Mouse (Mus musculus) CH12.LX (cell line): ENCODE measurements around the gene Syp. TPM values are rescaled to one million over a fixed set of nuclear protein-coding genes. Genes with fewer than 3 reads are reported as not detected.

ENCODE experiments used
- DNase-seq: peaks from one replicate; pipeline ENCODE4 v3.0.0-alpha.2; 2013; ENCODE audit errors: extremely low read depth
- H3K27ac ChIP-seq: 2 replicates; pipeline ENCODE4 v1.5.1; 2012; ENCODE audit warnings: low read depth, mild to moderate bottlenecking, control low read depth, moderate library complexity; ENCODE audit not compliant: insufficient read depth
- H3K27me3 ChIP-seq: replicated peaks from 2 replicates; pipeline ENCODE3; 2012; ENCODE audit warnings: inconsistent platforms
- H3K36me3 ChIP-seq, 2 experiments: replicated peaks in 1 of 2; 2 replicates each; pipeline versions ENCODE3 to v1.6.1; 2012; ENCODE audit warnings: inconsistent platforms in 1 of 2, low read length in 1 of 2, mild to moderate bottlenecking in 1 of 2, mixed read lengths in 1 of 2, moderate library complexity in 1 of 2; ENCODE audit not compliant: control insufficient read depth in 1 of 2, insufficient read depth in 1 of 2
- H3K4me1 ChIP-seq, 2 experiments: 2 replicates each; pipeline ENCODE4 v1.6.1; 2012; ENCODE audit warnings: inconsistent platforms in 1 of 2, moderate library complexity in 1 of 2; ENCODE audit not compliant: insufficient read depth in 2 of 2, control insufficient read depth in 1 of 2
- H3K4me2 ChIP-seq: 2 replicates; pipeline ENCODE4 v1.6.1; 2012; ENCODE audit warnings: low read depth, mild to moderate bottlenecking, control low read depth; ENCODE audit not compliant: poor library complexity, insufficient read depth, severe bottlenecking
- H3K4me3 ChIP-seq, 3 experiments: fragments of 150-350 bp in 1 of 3; sonication (generic) in 1 of 3; replicated peaks in 1 of 3; 2 replicates each; pipeline versions ENCODE3 to v1.5.1; 2011 to 2012; ENCODE audit warnings: low read depth in 2 of 3, low read length in 2 of 3, mild to moderate bottlenecking in 2 of 3, moderate library complexity in 2 of 3, control low read depth in 1 of 3, improper control_type of control experiment in 1 of 3, inconsistent platforms in 1 of 3, mixed read lengths in 1 of 3; ENCODE audit not compliant: poor library complexity in 1 of 3
- H3K79me2 ChIP-seq: replicated peaks from 2 replicates; pipeline ENCODE4 v1.6.1; 2012; ENCODE audit warnings: mild to moderate bottlenecking, moderate library complexity; ENCODE audit not compliant: control insufficient read depth, poor library complexity, insufficient read depth, severe bottlenecking; ENCODE audit errors: extremely low read depth
- H3K9ac ChIP-seq: 2 replicates; pipeline ENCODE4 v1.6.1; 2012; ENCODE audit warnings: low read depth, mild to moderate bottlenecking, control low read depth, moderate library complexity; ENCODE audit not compliant: insufficient read depth
- H3K9me3 ChIP-seq: replicated peaks from 2 replicates; pipeline ENCODE3; 2012; ENCODE audit warnings: low read length, inconsistent platforms, mixed read lengths
- CHD1 ChIP-seq: IDR thresholded peaks from 2 replicates; pipeline ENCODE4 v1.6.1; 2012; ENCODE audit warnings: low read depth, low read length, improper control_type of control experiment, inconsistent platforms
- CHD2 ChIP-seq: IDR thresholded peaks from 2 replicates; pipeline ENCODE4 v1.6.1; 2011; ENCODE audit warnings: low read length, improper control_type of control experiment
- ELF1 ChIP-seq: IDR thresholded peaks from 2 replicates; pipeline ENCODE4 v1.6.1; 2014; ENCODE audit warnings: low read depth, mild to moderate bottlenecking, inconsistent platforms, low read length, improper control_type of control experiment
- HCFC1 ChIP-seq: IDR thresholded peaks from 2 replicates; pipeline ENCODE4 v1.6.1; 2012; ENCODE audit warnings: low read depth, mild to moderate bottlenecking, inconsistent platforms, low read length, improper control_type of control experiment
- POLR2AphosphoS2 ChIP-seq: IDR thresholded peaks from 2 replicates; pipeline ENCODE4 v1.6.1; 2011; ENCODE audit warnings: low read depth, low read length, improper control_type of control experiment
- RAD21 ChIP-seq: IDR thresholded peaks from 2 replicates; pipeline ENCODE4 v1.6.1; 2011; ENCODE audit warnings: low read depth, mild to moderate bottlenecking, low read length, improper control_type of control experiment, moderate library complexity
- RCOR1 ChIP-seq: conservative IDR thresholded peaks from 2 replicates; pipeline ENCODE4 v1.6.1; 2012; ENCODE audit warnings: low read depth, mild to moderate bottlenecking, inconsistent platforms, low read length, improper control_type of control experiment
- SIN3A ChIP-seq: IDR thresholded peaks from 2 replicates; pipeline ENCODE4 v1.6.1; 2012; ENCODE audit warnings: low read length, improper control_type of control experiment, inconsistent platforms
- SMC3 ChIP-seq: IDR thresholded peaks from 2 replicates; pipeline ENCODE4 v1.6.1; 2011; ENCODE audit warnings: low read depth, low read length, improper control_type of control experiment
- ZKSCAN1 ChIP-seq: IDR thresholded peaks from 2 replicates; pipeline ENCODE4 v1.6.1; 2012; ENCODE audit warnings: low read depth, inconsistent platforms, low read length, improper control_type of control experiment, borderline replicate concordance
- ZNF384 ChIP-seq: IDR thresholded peaks from 2 replicates; pipeline ENCODE4 v1.6.1; 2012; ENCODE audit warnings: low read depth, low read length, improper control_type of control experiment, inconsistent platforms
- dilution Hi-C: fragments of 300-500 bp; cut with MboI; formaldehyde crosslinking; loops from 2 replicates; pipeline ENCODE4 v1.14.3; 2020; ENCODE audit warnings: low sequenced_read_pairs; ENCODE audit not compliant: extremely low pct_unique_long_range_greater_than_20kb, extremely low pct_ligation_motif_present
- in situ Hi-C: fragments of 300-500 bp; cut with MboI; formaldehyde crosslinking; loops from 3 replicates; pipeline ENCODE4 v1.14.3; 2019; ENCODE audit warnings: low sequenced_read_pairs, low pct_ligation_motif_present, low pct_unique_long_range_greater_than_20kb, mixed read lengths
- polyA plus RNA-seq: library from polyadenylated mRNA; unstranded; fragments of >175 nt; gene quantifications from 2 replicates; pipeline ENCODE4 v1.2.1, GENCODE M21; 2012; ENCODE audit warnings: low read depth; ENCODE audit not compliant: insufficient read length
- total RNA-seq, 2 experiments: library from RNA; depleted of rRNA; stranded (reverse); fragments of 300-350 nt in 1 of 2; fragments of >200 nt in 1 of 2; gene quantifications; 2 replicates each; pipeline ENCODE4 v1.2.3; 2012 to 2014

The Syp gene
- total and polyA plus RNA-seq, 3 experiments = 0.27 to 1.2 (median 0.74) TPM

DNA sequence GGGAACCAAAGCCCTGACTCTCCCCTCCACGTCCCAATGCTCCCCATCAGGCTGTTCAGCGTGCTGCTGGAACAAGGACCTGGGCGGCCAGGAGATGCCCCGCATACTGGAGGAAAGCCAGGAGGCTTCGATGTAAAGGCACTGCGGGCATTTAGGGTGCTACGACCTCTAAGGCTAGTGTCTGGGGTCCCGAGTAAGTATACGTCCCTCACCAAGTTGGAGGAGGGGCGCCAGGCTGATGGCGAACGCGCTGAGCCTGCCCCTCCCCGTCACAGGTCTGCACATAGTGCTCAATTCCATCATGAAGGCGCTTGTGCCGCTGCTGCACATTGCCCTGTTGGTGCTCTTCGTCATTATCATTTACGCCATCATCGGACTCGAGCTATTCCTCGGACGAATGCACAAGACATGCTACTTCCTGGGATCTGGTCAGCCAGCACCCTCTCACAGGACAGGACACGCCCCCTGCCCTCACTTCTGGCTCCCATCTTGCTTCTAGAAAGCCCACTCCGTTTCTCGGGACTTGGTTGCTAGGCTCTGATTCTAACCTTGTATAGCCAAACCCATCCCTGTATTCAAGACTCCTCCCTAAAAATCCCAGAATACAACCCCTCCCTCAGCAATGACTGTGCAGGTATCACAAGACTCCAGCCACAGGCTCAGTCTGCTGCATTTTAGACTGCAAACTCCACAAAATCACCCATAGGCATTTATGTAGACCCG, 27.6 kb upstream of the Syp start (continued):
- TF ChIP-seq ZNF384 = no peak
- TF ChIP-seq RAD21 = no peak
- no peak for TF ChIP-seq SIN3A
- no peak for TF ChIP-seq SMC3

DNA sequence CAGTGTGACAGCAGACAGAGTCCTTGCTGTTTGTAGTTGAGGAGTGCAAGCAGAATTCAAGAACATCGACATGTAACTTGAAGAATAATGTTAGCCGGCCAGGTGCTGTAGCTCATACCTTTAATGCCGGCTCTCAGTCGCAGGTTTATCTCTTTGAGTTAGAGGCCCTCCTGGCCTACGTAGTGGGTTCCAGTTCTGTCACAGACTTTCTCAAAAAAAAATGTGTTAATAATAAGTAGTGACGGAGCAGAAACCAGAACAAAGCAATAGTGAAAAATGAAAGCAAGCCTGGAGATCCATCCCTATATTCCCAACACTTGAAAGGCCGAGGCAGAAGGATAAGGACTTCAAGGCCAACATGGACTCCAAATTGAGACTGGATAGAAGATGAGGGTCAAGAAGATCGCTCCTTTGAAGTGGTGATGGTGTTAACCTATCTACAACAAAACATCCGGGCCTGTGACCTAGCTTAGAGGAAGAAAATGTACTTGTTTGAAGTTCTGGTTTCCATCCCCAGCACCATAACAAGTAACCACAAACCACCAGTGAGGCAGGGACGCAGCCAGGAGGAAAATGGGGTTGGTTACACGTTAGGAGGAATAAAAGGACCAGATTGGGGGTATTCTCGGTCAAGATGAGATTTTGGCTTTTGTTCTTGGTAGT, 20.3 kb upstream of the Syp start:
- dilution Hi-C loops = no loop called here
- in situ Hi-C loops = no loop called here
- TF ChIP-seq RCOR1 (no peak), CHD2 (no peak), ZKSCAN1 (no peak)
- TF ChIP-seq, all 38 proteins: peak for 0

DNA sequence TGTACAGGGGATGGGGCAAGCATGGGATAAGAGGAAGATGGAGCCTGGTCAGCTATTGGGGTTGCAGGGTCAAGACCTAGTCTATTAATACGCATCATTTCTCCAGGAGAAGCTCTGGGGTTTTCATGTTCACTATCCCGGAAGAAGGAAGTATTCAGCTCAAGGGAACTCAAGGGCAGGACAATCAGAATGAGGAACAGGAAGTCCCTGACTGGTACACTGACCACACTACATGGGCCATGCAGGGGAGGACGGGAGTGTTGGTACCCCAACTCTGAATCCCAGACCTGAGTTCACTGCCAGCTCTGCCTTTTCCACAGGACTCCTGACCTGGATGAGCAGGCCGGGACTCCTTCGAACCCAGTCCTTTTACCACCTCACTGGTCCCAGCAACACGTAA, 5.7 kb upstream of the Syp start:
- DNase-seq = no peak
- Histone ChIP-seq H3K27ac (no peak overlapping the region), H3K79me2 (no peaks in the 10 kb centered on the region), H3K4me3 (no peak overlapping the region), H3K27me3 (no peaks in the 10 kb centered on the region), H3K36me3 (no peaks in the 10 kb centered on the region), H3K4me1 (no peaks in the 10 kb centered on the region), H3K9ac (no peak overlapping the region), H3K9me3 (no peaks in the 10 kb centered on the region), H3K4me2 (no peak overlapping the region)
- TF ChIP-seq POLR2AphosphoS2 (no peak), HCFC1 (no peak), ELF1 (peak; percentile 38; the same call in 1 of the 2 replicates), CHD1 (no peak)
- in situ Hi-C loops = no loop called here
- dilution Hi-C loops = no loop called here

More for the DNA sequence above, 20.3 kb upstream of the Syp start:
- Histone ChIP-seq H3K27ac (no peak overlapping the region), H3K79me2 (no peaks in the 10 kb centered on the region), H3K9me3 (no peaks in the 10 kb centered on the region), H3K4me2 (no peak overlapping the region), H3K36me3 (no peaks in the 10 kb centered on the region), H3K4me3 (no peak overlapping the region), H3K4me1 (no peaks in the 10 kb centered on the region), H3K27me3 (peaks cover 6% of the 10 kb centered on the region), H3K9ac (no peak overlapping the region)
- DNase-seq = no peak
